Mouse (Mus musculus) myocyte (in vitro differentiated cells): Measurements from ENCODE around the gene Trim40.

Source experiments
- CEBPB ChIP-seq: IDR thresholded peaks from 2 replicates; pipeline ENCODE4 v1.6.1; 2011; ENCODE audit warnings: mild to moderate bottlenecking, moderate library complexity; ENCODE audit not compliant: poor library complexity, insufficient read depth, severe bottlenecking
- MYOG ChIP-seq, 3 experiments: IDR thresholded peaks; one replicate each; pipeline ENCODE4 v1.6.1; 2011; ENCODE audit warnings: control low read depth in 2 of 3, low read depth in 2 of 3, mild to moderate bottlenecking in 2 of 3; ENCODE audit not compliant: insufficient read length in 2 of 3, control insufficient read depth in 1 of 3, insufficient read depth in 1 of 3
- POLR2A ChIP-seq: IDR thresholded peaks from one replicate; pipeline ENCODE4 v1.6.1; 2011; ENCODE audit warnings: low read depth, mild to moderate bottlenecking, control low read depth, moderate library complexity; ENCODE audit not compliant: insufficient read length

DNA sequence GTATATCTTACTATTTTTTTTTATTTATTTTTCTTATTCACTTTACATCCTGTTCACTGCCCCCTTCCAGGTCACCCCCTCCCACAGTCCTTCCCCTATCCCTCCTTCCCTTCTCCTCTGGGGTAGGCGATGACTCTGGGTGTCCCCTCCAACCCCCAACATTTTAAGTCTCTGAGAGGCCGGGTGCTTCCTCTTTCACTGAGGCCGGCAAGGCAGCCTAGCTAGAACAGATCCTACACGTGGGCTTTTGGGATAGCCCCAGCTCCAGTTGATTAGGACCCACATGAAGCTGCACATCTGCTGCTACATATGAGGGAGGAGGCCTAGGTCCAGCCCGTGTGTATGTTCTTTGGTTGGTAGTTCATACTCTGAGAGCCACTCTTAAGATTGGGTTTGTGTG lies 50.9 kb downstream of the Trim40 start:
- TF ChIP-seq POLR2A = no peak
- no peak for TF ChIP-seq CEBPB
- no peak for TF ChIP-seq MYOG (IDR thresholded peaks at IDR 0.05; ENCODE audit: control insufficient read depth in 1 of 3, insufficient read depth in 1 of 3, insufficient read length in 2 of 3, low read depth in 2 of 3)
